Mouse (Mus musculus) liver, embryonic 16.5 days (tissue): ENCODE data around the gene Dkc1. TPM values are rescaled to one million over a fixed set of nuclear protein-coding genes. Genes with fewer than 3 reads are reported as not detected.

Experiments used
- ATAC-seq: fragments of 200-750 bp; cut with Nextera tagmentation; 2 replicates; pipeline ENCODE4 v1.8.0; 2017; ENCODE audit warnings: low read depth, mild to moderate bottlenecking, moderate number of reproducible peaks, moderate library complexity
- H3K27ac ChIP-seq: fragments of 300-500 bp; sonication (generic); 2 replicates; pipeline ENCODE4 v1.5.1; 2014; ENCODE audit warnings: mild to moderate bottlenecking, low read length
- H3K27me3 ChIP-seq: fragments of 300-500 bp; sonication (generic); 2 replicates; pipeline ENCODE4 v1.6.1; 2014; ENCODE audit warnings: low read depth, low read length, mixed read lengths; ENCODE audit not compliant: control insufficient read depth, insufficient read depth
- H3K36me3 ChIP-seq: fragments of 300-500 bp; sonication (generic); 2 replicates; pipeline ENCODE4 v1.6.1; 2014; ENCODE audit warnings: mild to moderate bottlenecking; ENCODE audit not compliant: control insufficient read depth, insufficient read depth
- H3K4me1 ChIP-seq: fragments of 300-500 bp; sonication (generic); 2 replicates; pipeline ENCODE4 v1.6.1; 2014; ENCODE audit warnings: low read depth, low read length, mixed read lengths; ENCODE audit not compliant: control insufficient read depth
- H3K4me2 ChIP-seq: fragments of 300-500 bp; sonication (generic); 2 replicates; pipeline ENCODE4 v1.6.1; 2014; ENCODE audit warnings: low read depth, low read length, mixed read lengths
- H3K4me3 ChIP-seq: fragments of 300-500 bp; sonication (generic); 2 replicates; pipeline ENCODE4 v1.5.1; 2014; ENCODE audit warnings: low read depth, mild to moderate bottlenecking, low read length
- H3K9ac ChIP-seq: fragments of 300-500 bp; sonication (generic); 2 replicates; pipeline ENCODE4 v1.6.1; 2014; ENCODE audit warnings: low read depth, low read length
- H3K9me3 ChIP-seq: fragments of 300-500 bp; sonication (generic); replicated peaks from 2 replicates; pipeline ENCODE4 v1.6.1; 2016; ENCODE audit warnings: low read length; ENCODE audit not compliant: control insufficient read depth
- WGBS: fragments of 180-500 bp; shearing (Covaris S2); extraction: QIAGEN DNeasy Blood & Tissue Kit; methylation state at CpG from one replicate; pipeline ENCODE4 v1.1.7; 2014; ENCODE audit not compliant: insufficient replicate concordance; 5-methylcytosine and 5-hydroxymethylcytosine counted together
- polyA plus RNA-seq: library from polyadenylated mRNA; unstranded; fragments of >200 nt; fragmentation: Nextera tagmentation; extraction: Ambion mirVana; gene quantifications from 2 replicates; pipeline ENCODE4 v1.2.1, GENCODE M21; 2015

Dkc1 gene
- polyA plus RNA-seq, result 60.2 and 67.1 TPM in 2 replicates

DNA sequence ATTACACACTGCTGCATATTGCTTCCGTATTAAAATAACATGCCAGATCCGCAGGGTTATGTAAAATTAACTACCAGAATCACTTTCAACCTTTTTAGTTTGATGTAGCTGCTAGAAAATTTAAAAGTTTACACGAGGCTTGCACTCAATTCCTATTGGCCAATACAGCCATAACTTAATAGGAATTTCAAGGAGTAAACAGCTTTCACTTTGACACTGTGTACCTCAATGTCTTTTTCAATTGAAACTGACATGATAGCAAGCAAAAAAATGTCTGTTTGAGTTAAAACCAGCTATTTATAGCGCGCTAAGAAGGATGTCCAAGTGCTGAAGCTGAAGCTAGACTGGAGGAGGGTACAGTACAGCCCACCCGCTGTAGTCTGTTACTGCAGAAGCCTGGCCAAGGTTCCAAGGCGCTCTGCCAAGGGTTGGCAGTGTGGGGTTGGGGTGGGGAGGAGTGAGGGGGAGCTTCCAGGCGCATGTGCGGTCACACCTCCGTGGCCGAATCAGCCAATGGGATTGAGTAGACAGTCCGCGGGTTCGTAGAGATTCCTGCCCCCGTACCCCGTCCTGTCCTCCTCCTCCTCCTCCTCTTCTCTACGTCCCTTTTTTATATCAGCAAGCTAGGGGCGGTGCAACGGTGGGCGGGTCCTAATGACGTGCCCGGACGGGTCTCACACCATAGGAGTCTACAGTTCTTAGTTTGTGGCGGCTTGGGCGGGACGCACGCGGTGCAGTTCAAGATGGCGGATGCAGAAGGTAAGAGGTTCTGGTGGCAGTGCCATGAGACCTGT, at the start of gene Dkc1:
TSS of gene Dkc1 (plus strand) at position 486 of the 794 bp plus-strand sequence.
- no peaks in the 10 kb centered on the region for H3K27me3 ChIP-seq
- no peaks in the 10 kb centered on the region for H3K9me3 ChIP-seq
- no peaks in the 10 kb centered on the region; the same call in 1 of the 2 replicates for H3K36me3 ChIP-seq
- H3K9ac ChIP-seq, result peak within 1 kb of the TSS; percentile 70
- 20% methylated on average over 28 of the region's 29 CpGs for WGBS
- peak within 1 kb of the TSS; percentile 78 for H3K4me2 ChIP-seq
- H3K4me1 ChIP-seq, result no peaks in the 10 kb centered on the region
- H3K4me3 ChIP-seq, result peak within 1 kb of the TSS; percentile 72
- H3K27ac ChIP-seq, result peak within 1 kb of the TSS; percentile 80
- peak; percentile 99 for ATAC-seq

DNA sequence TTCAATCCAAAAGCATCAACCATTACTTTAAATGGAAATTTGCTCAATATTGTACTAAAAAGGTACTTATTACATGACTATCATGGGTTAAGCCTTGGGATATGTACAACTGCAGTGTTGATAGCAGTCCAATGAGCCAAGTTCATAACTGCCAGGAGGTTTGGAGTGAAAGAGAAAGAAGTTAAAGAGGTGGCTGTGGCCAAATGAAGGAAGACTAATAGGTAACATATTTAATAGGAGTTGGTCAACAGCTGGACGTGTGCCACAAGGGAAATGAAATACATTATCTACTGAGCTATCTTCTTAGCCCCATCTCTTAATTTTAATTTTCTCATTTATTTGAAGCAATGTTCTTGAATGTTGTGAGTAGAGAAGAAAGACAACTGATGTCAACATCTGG, 49.7 kb upstream of the Dkc1 start:
- no peak for ATAC-seq
- Histone ChIP-seq H3K27ac (no peak overlapping the region), H3K9me3 (no peaks in the 10 kb centered on the region), H3K36me3 (no peaks in the 10 kb centered on the region), H3K4me3 (no peak overlapping the region), H3K9ac (no peak overlapping the region), H3K4me2 (no peak overlapping the region), H3K4me1 (no peaks in the 10 kb centered on the region), H3K27me3 (no peaks in the 10 kb centered on the region)
- WGBS, result 64% methylated on average over 1 of the region's 1 CpGs

DNA sequence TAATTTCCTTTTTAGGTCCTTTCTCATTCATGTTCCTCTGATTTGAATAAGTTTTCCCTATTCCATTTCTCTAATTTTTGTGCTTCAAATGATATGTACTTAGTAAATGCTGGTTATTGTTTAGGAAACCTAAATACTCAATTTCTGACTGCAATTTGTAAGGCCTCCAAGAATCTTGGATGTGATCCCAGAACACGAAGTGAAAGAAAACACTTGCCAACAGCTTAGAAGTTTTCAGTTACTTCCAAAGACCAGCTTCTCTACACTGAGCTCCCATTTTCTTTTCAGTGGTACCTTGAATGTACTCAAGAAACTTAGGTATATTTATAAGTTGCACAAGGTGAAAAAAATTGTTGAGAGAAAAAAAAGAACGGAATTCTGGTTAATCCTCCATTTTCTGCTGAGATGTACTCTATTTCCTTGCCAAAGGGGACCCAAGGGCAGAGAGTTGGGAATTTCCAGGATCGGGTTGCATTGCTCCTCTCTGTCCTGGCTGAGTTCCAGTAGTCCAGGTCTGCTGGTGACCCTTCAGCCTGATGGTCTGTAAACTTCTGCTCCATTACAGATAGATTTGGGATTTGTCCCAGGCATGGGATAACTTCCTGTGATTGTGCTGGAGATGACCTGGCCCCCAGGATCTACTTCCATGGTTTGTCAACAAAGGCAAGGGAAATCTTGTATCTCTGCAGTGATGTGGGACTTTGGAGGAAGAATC, 48.6 kb upstream of the Dkc1 start:
- Histone ChIP-seq H3K4me1 (no peaks in the 10 kb centered on the region), H3K9me3 (no peaks in the 10 kb centered on the region), H3K27ac (no peak overlapping the region), H3K4me3 (no peak overlapping the region), H3K36me3 (no peaks in the 10 kb centered on the region), H3K4me2 (no peak overlapping the region), H3K9ac (no peak overlapping the region), H3K27me3 (no peaks in the 10 kb centered on the region)
- WGBS, result 55% methylated on average over 3 of the region's 3 CpGs
- ATAC-seq, result 0 out of 2 replicates have a peak, but pooled peaks have one; percentile 21

DNA sequence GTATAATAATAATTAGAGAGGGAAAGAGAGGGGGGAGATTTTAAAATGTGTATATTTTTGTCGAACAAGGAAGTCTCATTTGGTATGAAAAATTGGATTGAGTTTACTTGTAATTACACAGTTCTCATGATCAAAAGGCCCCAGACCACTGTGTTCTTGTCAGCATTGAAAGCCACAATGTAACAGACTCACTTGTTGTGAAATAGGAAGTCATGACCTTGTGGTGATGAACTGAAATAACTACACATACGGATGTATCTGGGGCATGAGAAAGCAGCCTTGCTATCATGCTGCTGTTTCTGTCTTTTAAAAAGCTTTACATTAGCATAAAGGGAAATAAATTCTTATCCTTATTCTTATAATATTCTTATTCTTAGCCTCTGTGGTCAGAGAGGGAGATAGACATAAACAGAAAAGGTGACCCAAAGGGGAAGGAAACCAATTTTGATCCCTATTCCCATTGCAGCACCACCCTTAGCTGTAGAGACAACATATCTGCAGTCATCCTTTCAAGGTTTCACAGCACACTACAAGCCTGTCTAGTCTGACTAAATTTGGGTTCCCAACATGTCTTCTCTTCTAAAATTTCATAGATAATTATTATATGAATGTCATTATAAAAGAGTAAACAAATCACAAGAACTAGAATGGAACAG, 39.4 kb upstream of the Dkc1 start:
- Histone ChIP-seq H3K4me1 (no peaks in the 10 kb centered on the region), H3K4me3 (no peak overlapping the region), H3K36me3 (no peaks in the 10 kb centered on the region), H3K4me2 (no peak overlapping the region), H3K27me3 (no peaks in the 10 kb centered on the region), H3K27ac (no peak overlapping the region), H3K9ac (no peak overlapping the region), H3K9me3 (no peaks in the 10 kb centered on the region)
- 32% methylated on average over 2 of the region's 2 CpGs for WGBS
- no peak for ATAC-seq

DNA sequence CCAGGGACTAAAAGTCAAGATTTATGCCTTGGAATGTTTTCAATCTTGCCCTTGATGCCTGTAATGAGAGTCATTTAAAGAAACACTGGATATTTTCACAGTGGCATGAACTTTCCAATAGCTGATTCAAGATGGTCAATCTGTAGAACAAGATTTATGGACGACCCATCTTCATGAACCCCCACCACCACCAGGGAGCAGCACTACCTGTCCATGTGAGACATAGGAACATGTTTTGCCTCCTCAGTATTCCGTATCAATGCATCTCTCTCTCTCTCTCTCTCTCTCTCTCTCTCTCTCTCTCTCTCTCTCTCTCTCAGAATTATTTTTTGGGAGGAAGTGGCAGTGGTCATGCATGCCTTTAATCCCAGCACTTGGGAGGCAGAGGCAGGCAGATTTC, 13.3 kb upstream of the Dkc1 start:
- Histone ChIP-seq H3K4me3 (no peak overlapping the region), H3K4me2 (no peak overlapping the region), H3K27ac (no peak overlapping the region), H3K27me3 (no peaks in the 10 kb centered on the region), H3K9me3 (no peaks in the 10 kb centered on the region), H3K9ac (no peak overlapping the region), H3K4me1 (peaks cover 2% of the 10 kb centered on the region), H3K36me3 (no peaks in the 10 kb centered on the region)
- no peak for ATAC-seq
- 59% methylated on average over 2 of the region's 2 CpGs for WGBS

DNA sequence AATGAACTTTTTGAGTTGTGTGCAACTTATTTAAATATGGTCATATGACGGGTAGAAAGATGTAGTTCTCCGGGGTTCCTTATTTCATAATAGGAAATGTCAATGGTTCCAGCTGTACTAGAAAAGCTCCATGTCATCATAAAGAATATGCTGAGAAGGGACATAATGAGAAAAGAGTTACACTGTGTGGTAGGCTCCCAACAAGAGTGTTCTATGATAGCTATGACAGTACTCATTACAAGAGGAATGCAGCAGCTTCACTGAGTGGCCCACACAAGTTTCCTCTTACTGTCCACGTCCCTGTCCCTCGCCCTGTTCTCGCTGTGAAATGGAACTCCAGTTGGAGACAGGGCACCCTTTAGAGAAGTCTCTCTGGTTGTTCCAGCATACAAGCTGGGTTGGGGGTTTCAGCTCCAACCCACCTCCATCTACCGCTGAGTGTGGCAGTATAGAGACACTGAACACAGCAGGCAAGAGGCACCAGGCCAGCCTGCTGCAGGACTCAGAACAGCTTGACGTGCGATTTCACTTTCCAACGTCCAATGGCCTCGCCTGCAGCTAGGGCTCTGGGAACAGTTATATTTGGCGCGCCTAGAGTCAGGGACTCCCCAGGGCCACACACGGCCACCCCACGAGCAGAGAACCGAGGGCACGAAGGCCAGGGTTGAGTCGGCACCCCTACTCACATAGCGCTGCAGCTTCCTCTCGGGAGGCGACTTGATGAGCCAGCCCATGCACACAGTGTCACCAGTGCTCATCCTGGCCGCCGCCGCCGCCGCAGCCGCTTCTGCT, 11.5 kb upstream of the Dkc1 start:
- Histone ChIP-seq H3K27ac (no peak overlapping the region; the same call in 1 of the 2 replicates), H3K9ac (peak overlapping the region; percentile 59), H3K36me3 (no peaks in the 10 kb centered on the region), H3K9me3 (no peaks in the 10 kb centered on the region), H3K4me3 (peak overlapping the region; percentile 70), H3K27me3 (no peaks in the 10 kb centered on the region), H3K4me1 (peaks cover 2% of the 10 kb centered on the region), H3K4me2 (peak overlapping the region; percentile 63)
- peak; percentile 68 for ATAC-seq
- 21% methylated on average over 26 of the region's 26 CpGs for WGBS

DNA sequence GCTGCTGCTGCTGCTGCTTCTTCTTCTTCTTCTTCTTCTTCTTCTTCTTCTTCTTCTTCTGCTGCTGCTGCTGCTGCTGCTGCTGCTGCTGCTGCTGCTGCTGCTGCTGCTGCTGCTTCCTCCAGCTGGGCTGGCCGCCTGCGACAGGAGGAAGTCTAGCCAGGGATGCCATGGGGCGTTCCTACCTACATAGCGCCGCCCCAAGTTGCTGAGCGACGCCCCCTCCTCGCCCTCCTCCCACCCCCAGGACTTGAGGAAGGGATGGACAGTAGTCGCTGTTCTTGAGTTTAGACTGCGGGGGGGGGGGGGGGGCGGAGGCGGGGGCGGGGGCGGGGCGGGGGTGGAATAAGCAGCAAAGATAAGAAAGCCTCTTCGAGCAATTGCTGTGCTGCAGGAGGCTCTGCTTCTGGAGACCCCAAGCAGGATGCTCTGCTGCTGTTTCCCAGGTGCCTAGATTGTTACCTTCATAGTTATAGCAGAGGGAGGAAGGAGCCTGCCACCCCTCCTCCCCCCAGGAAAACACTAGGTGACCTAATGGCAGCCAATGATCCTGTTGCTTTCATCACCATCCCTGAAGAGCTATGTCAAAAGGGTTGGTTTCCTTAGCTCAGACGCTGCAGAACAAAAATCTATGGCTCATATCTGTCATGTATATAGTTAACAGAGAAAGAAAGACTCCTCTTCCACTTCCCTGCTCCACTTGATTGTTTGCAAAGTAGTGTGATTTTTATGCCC, 10.7 kb upstream of the Dkc1 start, which contains the start of gene Gab3:
TSS of gene Gab3 (minus strand) at position 685 of the 735 bp plus-strand sequence.
- WGBS, result 1% methylated on average over 8 of the region's 17 CpGs
- Histone ChIP-seq H3K4me1 (peaks cover 2% of the 10 kb centered on the region), H3K9me3 (no peaks in the 10 kb centered on the region), H3K27me3 (no peaks in the 10 kb centered on the region), H3K36me3 (no peaks in the 10 kb centered on the region), H3K4me2 (peak within 1 kb of the TSS; percentile 63), H3K4me3 (peak within 1 kb of the TSS; percentile 70), H3K9ac (peak within 1 kb of the TSS; percentile 59), H3K27ac (no peak within 1 kb of the TSS; the same call in 1 of the 2 replicates)
- ATAC-seq, result peak; percentile 90

DNA sequence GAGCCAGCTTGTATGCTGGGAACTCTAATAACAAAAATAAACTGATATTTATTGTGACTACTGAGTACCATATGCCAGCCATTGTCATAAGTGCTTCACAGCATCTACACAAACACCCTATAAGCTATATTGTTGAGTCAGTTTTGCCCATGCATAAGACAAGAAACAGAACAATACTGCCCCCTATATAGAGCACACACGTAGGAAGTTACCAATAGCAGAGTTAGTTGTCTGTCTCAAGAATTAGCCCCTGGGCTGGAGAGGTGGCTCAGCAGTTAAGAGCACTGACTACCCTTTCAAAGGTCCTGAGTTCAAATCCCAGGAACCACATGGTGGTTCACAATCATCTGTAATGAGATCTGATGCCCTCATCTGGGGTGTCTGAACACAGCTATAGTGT, 10.0 kb upstream of the Dkc1 start:
- ATAC-seq, result no peak
- 27% methylated on average over 1 of the region's 1 CpGs for WGBS
- no peak overlapping the region for H3K4me2 ChIP-seq
- peaks cover 2% of the 10 kb centered on the region for H3K4me1 ChIP-seq
- no peak overlapping the region for H3K9ac ChIP-seq
- H3K4me3 ChIP-seq, result no peak overlapping the region
- no peaks in the 10 kb centered on the region for H3K27me3 ChIP-seq
- H3K27ac ChIP-seq, result no peak overlapping the region
- H3K36me3 ChIP-seq, result no peaks in the 10 kb centered on the region
- H3K9me3 ChIP-seq, result no peaks in the 10 kb centered on the region
